Mouse (Mus musculus) testis, adult 2 months (tissue): ENCODE data around the gene Mtch1. TPM values are rescaled to one million over a fixed set of nuclear protein-coding genes. Genes with fewer than 3 reads are reported as not detected.

Experiments
- H3K27ac ChIP-seq: fragments of 200-500 bp; 2 replicates; pipeline ENCODE4 v1.5.1; 2012; ENCODE audit warnings: low read depth, low read length; ENCODE audit not compliant: control insufficient read depth, insufficient read depth
- H3K27me3 ChIP-seq: fragments of 200-500 bp; 2 replicates; pipeline ENCODE4 v1.6.1; 2012; ENCODE audit warnings: mild to moderate bottlenecking, low read length, moderate library complexity; ENCODE audit not compliant: control insufficient read depth, insufficient read depth
- H3K36me3 ChIP-seq: fragments of 200-500 bp; 2 replicates; pipeline ENCODE4 v1.6.1; 2012; ENCODE audit warnings: mild to moderate bottlenecking, low read length; ENCODE audit not compliant: control insufficient read depth, insufficient read depth
- H3K4me1 ChIP-seq: fragments of 200-500 bp; 2 replicates; pipeline ENCODE4 v1.6.1; 2012; ENCODE audit warnings: low read length; ENCODE audit not compliant: control insufficient read depth, insufficient read depth
- H3K4me3 ChIP-seq: fragments of 200-500 bp; 2 replicates; pipeline ENCODE4 v1.5.1; 2012; ENCODE audit warnings: low read depth, mild to moderate bottlenecking, low read length, moderate library complexity, mixed read lengths; ENCODE audit not compliant: control insufficient read depth
- CTCF ChIP-seq: fragments of 200-500 bp; IDR thresholded peaks from 2 replicates; pipeline ENCODE4 v1.5.1; 2012; ENCODE audit warnings: low read depth, mild to moderate bottlenecking, inconsistent platforms, low read length, moderate library complexity; ENCODE audit not compliant: control insufficient read depth, insufficient read depth, insufficient replicate concordance
- POLR2A ChIP-seq: fragments of 200-500 bp; IDR thresholded peaks from 2 replicates; pipeline ENCODE4 v1.6.1; 2012; ENCODE audit warnings: low read depth, mild to moderate bottlenecking, inconsistent platforms, low read length, moderate library complexity; ENCODE audit not compliant: control insufficient read depth
- polyA plus RNA-seq: library from polyadenylated mRNA; depleted of rRNA; stranded (reverse); fragments of >200 nt; gene quantifications from 2 replicates; pipeline ENCODE4 v1.2.3, GENCODE M21; 2012

The Mtch1 gene
- polyA plus RNA-seq, 1 experiment = 43.5 TPM

DNA sequence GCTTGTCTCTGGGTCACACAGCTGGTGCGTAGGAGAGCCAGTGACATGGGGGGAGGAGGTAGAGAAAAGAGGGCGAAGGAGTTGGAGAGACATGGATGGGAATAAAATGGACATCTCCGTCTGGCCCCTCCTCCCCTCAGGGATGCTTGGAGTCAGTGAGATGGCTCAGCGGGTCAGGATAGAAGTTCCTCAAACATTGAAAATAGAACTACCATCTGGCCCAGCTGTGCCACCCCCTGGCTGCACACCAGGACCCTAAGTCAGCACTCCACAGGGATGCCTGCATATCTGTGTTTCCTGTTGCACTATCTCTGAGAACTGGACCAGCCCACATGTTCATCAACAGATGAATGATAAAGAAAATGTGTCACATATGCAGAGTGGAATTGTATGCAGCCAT is 32.5 kb upstream of the Mtch1 start:
- Histone ChIP-seq H3K4me3 (no peak overlapping the region), H3K27me3 (no peaks in the 10 kb centered on the region), H3K36me3 (no peaks in the 10 kb centered on the region), H3K4me1 (peaks cover 2% of the 10 kb centered on the region; the same call in 1 of the 2 replicates), H3K27ac (no peak overlapping the region)
- TF ChIP-seq POLR2A (no peak), CTCF (no peak)

GRCm38 (mm10) chr17:29378056-29378455 is 30.3 kb upstream of the Mtch1 start:
- H3K4me3 ChIP-seq = no peak overlapping the region
- TF ChIP-seq CTCF (no peak), POLR2A (no peak)
- H3K4me1 ChIP-seq = peaks cover 2% of the 10 kb centered on the region; the same call in 1 of the 2 replicates
- no peaks in the 10 kb centered on the region for H3K27me3 ChIP-seq
- H3K36me3 ChIP-seq = no peaks in the 10 kb centered on the region
- H3K27ac ChIP-seq = no peak overlapping the region

DNA sequence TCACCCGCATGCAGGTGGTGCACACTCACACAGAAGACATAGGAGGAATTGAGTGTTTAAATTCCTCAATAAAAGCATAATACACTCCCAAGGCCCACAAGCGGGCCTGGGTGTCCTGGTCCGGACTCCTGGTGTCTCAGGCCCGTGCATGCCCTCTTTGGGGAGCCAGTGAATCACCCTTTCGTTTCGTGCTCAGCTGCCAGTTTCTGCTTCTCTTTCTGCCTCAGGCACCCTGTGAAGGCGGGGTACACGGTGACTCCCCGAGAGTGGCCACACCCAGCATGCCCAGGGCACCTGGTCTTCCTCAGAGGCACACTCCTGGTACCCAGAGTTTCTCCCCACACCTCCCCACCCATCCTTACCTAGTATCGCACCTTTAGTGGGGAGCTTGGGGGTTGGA is 28.1 kb upstream of the Mtch1 start:
- no peaks in the 10 kb centered on the region for H3K27me3 ChIP-seq
- no peak for TF ChIP-seq POLR2A
- TF ChIP-seq CTCF = no peak
- no peaks in the 10 kb centered on the region for H3K4me1 ChIP-seq
- no peaks in the 10 kb centered on the region for H3K36me3 ChIP-seq
- H3K27ac ChIP-seq = no peak overlapping the region
- H3K4me3 ChIP-seq = no peak overlapping the region

GRCm38 (mm10) chr17:29370984-29371723 is 23.4 kb upstream of the Mtch1 start:
- H3K4me1 ChIP-seq = peaks cover 21% of the 10 kb centered on the region
- H3K27me3 ChIP-seq = no peaks in the 10 kb centered on the region
- no peak overlapping the region for H3K4me3 ChIP-seq
- peak; percentile 98 for TF ChIP-seq CTCF
- TF ChIP-seq POLR2A = no peak
- H3K27ac ChIP-seq = no peak overlapping the region
- no peaks in the 10 kb centered on the region for H3K36me3 ChIP-seq

DNA sequence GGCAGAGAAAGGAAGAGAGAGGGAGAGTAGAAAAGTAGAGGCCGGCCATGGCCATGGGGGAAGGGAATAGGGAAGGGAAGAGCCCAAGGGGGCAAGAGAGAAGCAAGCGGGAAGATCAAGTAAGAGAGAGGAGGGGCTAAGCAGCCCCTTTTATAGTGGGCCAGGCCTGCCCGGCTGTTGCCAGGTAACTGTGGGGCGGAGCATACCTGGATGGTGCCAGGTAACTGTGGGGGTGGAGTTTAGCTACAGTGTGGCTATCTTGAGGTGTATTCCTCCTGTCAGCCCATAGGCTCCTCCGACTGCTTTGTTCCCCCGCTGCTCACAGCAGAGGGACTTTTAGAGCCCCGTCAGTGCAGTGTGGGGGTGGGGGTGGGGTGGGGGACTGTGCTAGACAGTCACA is 21.0 kb upstream of the Mtch1 start:
- no peaks in the 10 kb centered on the region for H3K27me3 ChIP-seq
- TF ChIP-seq POLR2A (no peak), CTCF (no peak)
- peak overlapping the region; percentile 14; the same call in 1 of the 2 replicates for H3K4me3 ChIP-seq
- no peaks in the 10 kb centered on the region for H3K36me3 ChIP-seq
- H3K4me1 ChIP-seq = peaks cover 21% of the 10 kb centered on the region
- no peak overlapping the region for H3K27ac ChIP-seq

DNA sequence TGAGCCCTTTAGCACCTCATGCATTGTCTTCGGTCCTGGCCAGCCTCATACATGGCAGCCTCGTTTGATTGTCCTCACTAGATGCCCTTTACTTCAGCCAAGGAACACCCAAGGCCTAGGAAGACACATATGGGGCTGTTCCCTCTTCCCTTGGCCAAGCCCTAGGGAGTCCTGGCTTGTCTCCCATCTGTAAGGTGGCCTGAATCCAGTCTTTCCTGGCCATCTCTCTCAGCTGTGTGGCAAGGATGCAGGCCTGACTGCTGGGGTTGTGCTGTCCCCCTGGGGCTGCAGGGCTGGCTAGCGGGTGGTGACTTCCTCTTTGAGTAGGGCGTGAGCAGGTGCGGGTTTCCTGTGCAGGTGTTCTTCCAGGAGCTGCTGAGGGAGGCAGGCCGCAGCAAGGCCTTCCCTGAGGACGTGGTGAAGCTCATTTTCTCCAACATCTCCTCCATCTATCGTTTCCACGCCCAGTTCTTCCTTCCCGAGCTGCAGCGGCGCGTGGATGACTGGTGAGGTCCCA is 17.4 kb upstream of the Mtch1 start:
- no peak for TF ChIP-seq CTCF
- no peak for TF ChIP-seq POLR2A
- H3K36me3 ChIP-seq = no peaks in the 10 kb centered on the region

DNA sequence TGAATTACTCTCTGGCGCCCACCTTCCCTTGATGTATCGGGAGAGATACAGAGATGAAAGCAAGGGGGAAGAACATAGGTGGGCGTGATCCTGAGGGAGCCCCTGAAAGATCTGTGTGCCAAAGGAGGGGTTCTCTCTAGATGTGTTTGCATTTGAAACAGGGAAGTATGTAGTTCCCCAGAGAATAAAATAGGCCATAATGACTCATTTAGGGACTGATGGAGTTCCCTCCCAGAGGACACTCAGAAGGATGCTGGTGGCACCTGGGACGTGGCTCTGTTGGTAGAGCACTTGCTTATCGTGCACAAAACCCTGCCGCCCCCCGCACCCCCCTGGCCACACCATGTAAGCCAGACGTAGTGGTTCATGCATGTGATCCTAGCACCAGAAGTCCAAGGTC is 15.4 kb upstream of the Mtch1 start:
- Histone ChIP-seq H3K27me3 (no peaks in the 10 kb centered on the region), H3K4me3 (no peak overlapping the region), H3K27ac (no peak overlapping the region), H3K36me3 (no peaks in the 10 kb centered on the region), H3K4me1 (peaks cover 12% of the 10 kb centered on the region)
- TF ChIP-seq POLR2A (no peak), CTCF (no peak)

More for the DNA sequence above, 17.4 kb upstream of the Mtch1 start:
- peaks cover 24% of the 10 kb centered on the region for H3K4me1 ChIP-seq
- no peak overlapping the region for H3K4me3 ChIP-seq
- H3K27ac ChIP-seq = no peak overlapping the region
- no peaks in the 10 kb centered on the region for H3K27me3 ChIP-seq

DNA sequence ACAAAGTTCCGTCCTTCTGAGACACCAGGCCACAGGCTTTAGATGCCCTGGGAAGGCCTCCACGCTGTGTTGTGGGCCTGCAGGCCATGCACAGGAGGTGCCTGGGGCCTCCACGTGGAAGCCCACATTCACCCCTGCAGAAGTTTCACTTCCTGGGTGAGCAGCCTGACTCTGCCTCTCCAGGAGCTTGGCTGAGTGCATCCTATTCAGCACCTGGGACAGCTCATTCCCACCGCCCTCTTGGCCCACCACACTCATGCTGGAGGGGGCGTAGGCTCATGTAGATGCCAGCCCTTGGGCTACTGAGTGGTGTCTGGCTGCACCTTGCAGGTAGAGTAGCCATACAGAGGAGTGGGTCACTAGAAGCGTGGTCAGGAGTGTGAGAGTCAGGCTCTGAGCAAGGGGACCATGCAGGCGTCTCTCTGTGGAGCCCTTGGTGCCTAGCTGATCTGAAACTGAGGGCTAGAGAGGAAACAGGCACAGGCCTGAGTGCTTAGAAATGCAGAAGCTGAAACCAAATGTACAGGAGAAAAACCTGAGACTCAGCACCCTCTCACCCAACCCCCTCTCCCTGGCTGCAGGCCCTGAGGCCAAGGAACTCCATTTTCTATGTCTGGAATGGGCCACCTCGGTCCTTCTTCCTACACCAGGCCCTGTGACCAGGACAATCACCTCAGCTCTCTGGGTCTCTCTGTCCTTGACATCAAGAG is 14.4 kb upstream of the Mtch1 start:
- H3K4me1 ChIP-seq = peaks cover 8% of the 10 kb centered on the region
- no peaks in the 10 kb centered on the region for H3K27me3 ChIP-seq
- no peak overlapping the region for H3K27ac ChIP-seq
- no peak overlapping the region for H3K4me3 ChIP-seq
- TF ChIP-seq POLR2A (no peak), CTCF (no peak)
- H3K36me3 ChIP-seq = no peaks in the 10 kb centered on the region
